Comparison of ENCODE assay signal across 9 mouse cellular contexts in the genomic region with DNA sequence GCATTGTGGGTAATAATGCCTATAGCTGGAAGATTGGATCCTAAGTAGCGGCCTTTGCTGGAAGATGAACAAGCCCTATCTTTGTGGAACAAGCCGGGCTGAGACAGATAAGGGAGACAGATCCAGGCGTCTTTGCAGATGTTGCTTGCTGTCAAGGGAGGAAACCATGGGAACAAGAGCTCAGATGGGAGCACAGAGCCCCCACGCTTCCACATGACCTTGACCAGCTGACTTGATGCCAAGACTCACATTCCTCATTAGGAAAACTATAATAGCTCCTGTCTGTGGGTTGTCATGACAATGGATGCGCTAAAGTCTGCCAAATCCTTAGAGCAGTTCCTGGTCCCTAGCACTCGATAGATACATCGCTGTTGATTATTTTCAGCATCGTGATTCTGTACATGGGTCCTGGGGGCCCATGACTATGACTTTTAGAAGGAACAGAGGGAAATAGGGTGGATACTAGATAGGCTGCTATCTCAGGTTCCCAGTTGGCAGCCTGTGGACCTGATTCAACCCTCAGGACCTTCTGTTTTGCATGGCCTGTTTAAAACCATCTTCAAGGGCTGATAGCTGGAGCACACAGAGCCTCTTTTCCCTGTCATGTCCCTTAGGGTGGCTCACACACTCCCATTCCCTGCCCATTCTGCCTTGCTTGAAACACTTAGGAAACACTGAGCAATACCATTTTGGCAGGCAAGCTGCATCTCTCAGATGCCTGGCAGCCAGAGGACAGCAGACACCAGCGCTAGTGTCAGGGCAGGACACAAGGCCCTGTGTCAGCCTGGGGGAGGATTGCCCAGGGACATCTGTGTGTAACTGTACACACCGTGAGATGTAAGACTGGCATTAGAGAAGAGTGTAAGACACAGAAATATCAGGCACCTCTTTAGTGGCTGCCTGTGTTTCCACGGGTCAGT. TPM values are rescaled to one million over a fixed set of nuclear protein-coding genes. Genes with fewer than 3 reads are reported as not detected.
DNase-seq lines count a peak whose midpoint lies in the region; ATAC-seq and TF ChIP-seq lines count a peak whose summit lies in the region.
"Had no signal": no experiment of that assay in that cellular context is flagged by ENCODE, and none has a peak within 500 bp of the region (broad histone marks: within the 10 kb centered on the region; RNA-seq: fewer than 3 reads in every experiment).

No protein-coding gene starts in this region.

- TF ChIP-seq CTCF in cortical plate, adult 2 months (IDR thresholded peaks at IDR 0.05; ENCODE audit: extremely low read depth, insufficient read depth, low read length): no peak
- TF ChIP-seq CTCF in intestine, postnatal 0 days (IDR thresholded peaks at IDR 0.05; ENCODE audit: low read depth): no peak

- no peak for DNase-seq in hindbrain, embryonic 10.5 days (ENCODE audit: low spot score)
- peak; percentile 68 to 78 for DNase-seq in layer of hippocampus, adult 8-10 months (ENCODE audit: low spot score in 2 of 2)
- DNase-seq in right cerebral cortex, adult 2 months (ENCODE audit: low spot score in 2 of 2): peak; percentile 64 to 67
- no peak for DNase-seq in urinary bladder, adult 18-20 months (ENCODE audit: low spot score in 2 of 2)

- ATAC-seq in hindbrain, embryonic 15.5 days (ENCODE audit: low FRiP score, low read depth): peak; percentile 54; the same call in 1 of the 2 replicates
- ATAC-seq in granulocyte monocyte progenitor cell, adult 5-6 weeks (replicated peaks; ENCODE audit: poor library complexity, severe bottlenecking): no peak
- ATAC-seq in intestine, postnatal 0 days: no peak
- ATAC-seq: Patski had no signal

- H3K4me2 ChIP-seq in hindbrain, embryonic 15.5 days: no peak overlapping the region
- no peak overlapping the region for H3K4me2 ChIP-seq in intestine, postnatal 0 days (replicated peaks; ENCODE audit: low read depth)

- H3K9ac ChIP-seq in hindbrain, embryonic 15.5 days: no peak overlapping the region
- H3K9ac ChIP-seq in intestine, postnatal 0 days (ENCODE audit: low read depth, low read length): no peak overlapping the region

- H3K27me3 ChIP-seq in hindbrain, embryonic 15.5 days: no peaks in the 10 kb centered on the region
- no peaks in the 10 kb centered on the region for H3K27me3 ChIP-seq in hindbrain, embryonic 10.5 days (ENCODE audit: insufficient read depth, poor library complexity, severe bottlenecking)
- H3K27me3 ChIP-seq in intestine, postnatal 0 days (replicated peaks; ENCODE audit: control insufficient read depth, insufficient read depth, low read length): no peaks in the 10 kb centered on the region
- H3K27me3 ChIP-seq: Patski had no signal

- 51% methylated on average over 11 of the region's 11 CpGs for WGBS in hindbrain, embryonic 15.5 days
- WGBS in hindbrain, embryonic 10.5 days: 84% methylated on average over 11 of the region's 11 CpGs
- WGBS in intestine, postnatal 0 days: 79% methylated on average over 11 of the region's 11 CpGs

- peaks cover 15% of the 10 kb centered on the region for H3K4me1 ChIP-seq in hindbrain, embryonic 15.5 days (replicated peaks)
- H3K4me1 ChIP-seq in hindbrain, embryonic 10.5 days (replicated peaks): no peaks in the 10 kb centered on the region
- H3K4me1 ChIP-seq in cortical plate, adult 2 months (ENCODE audit: control insufficient read depth, insufficient read depth, low read length): peaks cover 2% of the 10 kb centered on the region; the same call in 1 of the 2 replicates
- 0 out of 2 replicates have a peak, but pooled peaks cover 5% of the 10 kb centered on the region for H3K4me1 ChIP-seq in intestine, postnatal 0 days (replicated peaks; ENCODE audit: control insufficient read depth, insufficient read depth, low read length)

- H3K27ac ChIP-seq in hindbrain, embryonic 15.5 days (replicated peaks): peak overlapping the region; percentile 60
- no peak overlapping the region for H3K27ac ChIP-seq in hindbrain, embryonic 10.5 days
- 0 out of 2 replicates have a peak overlapping the region, but pooled peaks have one; percentile 36 for H3K27ac ChIP-seq in cortical plate, adult 2 months (ENCODE audit: insufficient read depth, low read length)
- no peak overlapping the region for H3K27ac ChIP-seq in intestine, postnatal 0 days (ENCODE audit: low read depth, low read length)

- no peaks in the 10 kb centered on the region for H3K36me3 ChIP-seq in hindbrain, embryonic 15.5 days
- no peaks in the 10 kb centered on the region for H3K36me3 ChIP-seq in hindbrain, embryonic 10.5 days
- no peaks in the 10 kb centered on the region for H3K36me3 ChIP-seq in intestine, postnatal 0 days (ENCODE audit: control insufficient read depth, insufficient read depth)

- no peak for TF ChIP-seq POLR2A in cortical plate, adult 2 months (IDR thresholded peaks at IDR 0.05; ENCODE audit: extremely low read depth, insufficient read depth, low read length)

- no peak overlapping the region for H3K4me3 ChIP-seq in hindbrain, embryonic 15.5 days
- H3K4me3 ChIP-seq in hindbrain, embryonic 10.5 days: no peak overlapping the region
- no peak overlapping the region for H3K4me3 ChIP-seq in cortical plate, adult 2 months (ENCODE audit: insufficient read depth, low read length)
- no peak overlapping the region for H3K4me3 ChIP-seq in intestine, postnatal 0 days (ENCODE audit: low read depth, low read length)

- H3K9me3 ChIP-seq in hindbrain, embryonic 15.5 days: no peaks in the 10 kb centered on the region
- H3K9me3 ChIP-seq in hindbrain, embryonic 10.5 days: no peaks in the 10 kb centered on the region
- no peaks in the 10 kb centered on the region for H3K9me3 ChIP-seq in intestine, postnatal 0 days (ENCODE audit: control insufficient read depth)

RNA-seq across cellular contexts. Expression of a gene that starts 11.9 kb away (rescaled TPM):
- polyA plus RNA-seq in hindbrain, embryonic 15.5 days (2015; fragmentation: Nextera tagmentation; extraction: Ambion mirVana): 4.9 and 5.4 TPM in 2 replicates
- 3.4 and 4.9 TPM in 2 replicates for polyA plus RNA-seq in hindbrain, embryonic 10.5 days (2016; fragmentation: Nextera tagmentation; extraction: Ambion mirVana)
- 2.8 and 3.0 TPM in 2 replicates for polyA plus RNA-seq in cortical plate, adult 2 months (2012; rRNA removed)
- 1 to 10 TPM; 2.9 to 4.5 (median 3.6) TPM for total RNA-seq in layer of hippocampus, adult 8-10 months (2022)
- 2.9 and 4.4 TPM in 2 replicates for total RNA-seq in granulocyte monocyte progenitor cell, adult 5-6 weeks (2014; fragmentation: Nextera tagmentation)
- 5.1 and 15.0 TPM in 2 replicates for total RNA-seq in granulocyte monocyte progenitor cell, adult 5-6 weeks (2017)
- 1.8 and 3.3 TPM in 2 replicates for polyA plus RNA-seq in intestine, postnatal 0 days (2015; fragmentation: Nextera tagmentation; extraction: Ambion mirVana)

RNA-seq across cellular contexts. Expression of a gene that starts 12.8 kb away (rescaled TPM):
- polyA plus RNA-seq in hindbrain, embryonic 15.5 days (2015; fragmentation: Nextera tagmentation; extraction: Ambion mirVana): 0.54 and 0.71 TPM in 2 replicates
- polyA plus RNA-seq in hindbrain, embryonic 10.5 days (2016; fragmentation: Nextera tagmentation; extraction: Ambion mirVana): 1.9 and 3.0 TPM in 2 replicates
- polyA plus RNA-seq in cortical plate, adult 2 months (2012; rRNA removed): 1.9 and 3.0 TPM in 2 replicates
- total RNA-seq in layer of hippocampus, adult 8-10 months (2022): 1 to 10 TPM; 3.4 to 4.6 (median 4.0) TPM
- 0.47 TPM in 1 of 2 replicates, not detected in the other for total RNA-seq in granulocyte monocyte progenitor cell, adult 5-6 weeks (2014; fragmentation: Nextera tagmentation)
- total RNA-seq in granulocyte monocyte progenitor cell, adult 5-6 weeks (2017): 1.7 TPM in 1 of 2 replicates, not detected in the other
- polyA plus RNA-seq in intestine, postnatal 0 days (2015; fragmentation: Nextera tagmentation; extraction: Ambion mirVana): 2.9 TPM in 2 replicates

RNA-seq across cellular contexts. Expression of a gene that starts 23.9 kb away (rescaled TPM):
- polyA plus RNA-seq in hindbrain, embryonic 15.5 days (2015; fragmentation: Nextera tagmentation; extraction: Ambion mirVana): 41.5 and 43.6 TPM in 2 replicates
- 147 and 177 TPM in 2 replicates for polyA plus RNA-seq in hindbrain, embryonic 10.5 days (2016; fragmentation: Nextera tagmentation; extraction: Ambion mirVana)
- polyA plus RNA-seq in cortical plate, adult 2 months (2012; rRNA removed): 14.2 and 17.0 TPM in 2 replicates
- 10 to 100 TPM; 13.3 to 15.7 (median 15.1) TPM for total RNA-seq in layer of hippocampus, adult 8-10 months (2022)
- total RNA-seq in granulocyte monocyte progenitor cell, adult 5-6 weeks (2014; fragmentation: Nextera tagmentation): 87.0 and 114 TPM in 2 replicates
- 66.8 and 69.9 TPM in 2 replicates for total RNA-seq in granulocyte monocyte progenitor cell, adult 5-6 weeks (2017)
- polyA plus RNA-seq in intestine, postnatal 0 days (2015; fragmentation: Nextera tagmentation; extraction: Ambion mirVana): 26.6 and 27.9 TPM in 2 replicates

RNA-seq across cellular contexts. Expression of a gene that starts 51.9 kb away (rescaled TPM):
- 0.41 and 1.1 TPM in 2 replicates for polyA plus RNA-seq in hindbrain, embryonic 15.5 days (2015; fragmentation: Nextera tagmentation; extraction: Ambion mirVana)
- polyA plus RNA-seq in hindbrain, embryonic 10.5 days (2016; fragmentation: Nextera tagmentation; extraction: Ambion mirVana): 1.00 and 1.2 TPM in 2 replicates
- 1.2 and 1.3 TPM in 2 replicates for polyA plus RNA-seq in cortical plate, adult 2 months (2012; rRNA removed)
- total RNA-seq in layer of hippocampus, adult 8-10 months (2022): 1 to 10 TPM in 2 of 4 experiments, under 1 TPM in 2; 0.62 to 3.9 (median 1.6) TPM
- 43.6 and 56.7 TPM in 2 replicates for total RNA-seq in granulocyte monocyte progenitor cell, adult 5-6 weeks (2014; fragmentation: Nextera tagmentation)
- total RNA-seq in granulocyte monocyte progenitor cell, adult 5-6 weeks (2017): 18.4 and 18.7 TPM in 2 replicates
- polyA plus RNA-seq in intestine, postnatal 0 days (2015; fragmentation: Nextera tagmentation; extraction: Ambion mirVana): 1.3 and 1.4 TPM in 2 replicates
- polyA plus RNA-seq: Patski had no signal

Comparison
In these comparisons a context has a peak if more than half of its experiments do, and no peak if none do; other contexts are left out.
1. H3K27ac ChIP-seq: peak in hindbrain, embryonic 15.5 days (single experiment) and cortical plate, adult 2 months (single experiment); none in hindbrain, embryonic 10.5 days (single experiment) and intestine, postnatal 0 days (single experiment).
2. DNase-seq: peak in layer of hippocampus, adult 8-10 months (2 of 2) and right cerebral cortex, adult 2 months (2 of 2); none in hindbrain, embryonic 10.5 days (single experiment) and urinary bladder, adult 18-20 months (0 of 2).